Mouse (Mus musculus) granulocyte monocyte progenitor cell, adult 5-6 weeks (primary cell): Measurements from ENCODE around the gene Rpe. TPM values are rescaled to one million over a fixed set of nuclear protein-coding genes. Genes with fewer than 3 reads are reported as not detected.
"Not testable (repeated sequence)": the region's sequence is repeated elsewhere in the genome, so short reads cannot be mapped to it uniquely, and the experiment has no call there.

Source experiments
- ATAC-seq: replicated peaks from 2 replicates; pipeline ENCODE4 v1.8.0; 2016; ENCODE audit warnings: mild to moderate bottlenecking, moderate TSS enrichment, inconsistent platforms; ENCODE audit not compliant: poor library complexity, severe bottlenecking
- total RNA-seq, 2 experiments: library from RNA; stranded (forward) in 1 of 2; stranded (reverse) in 1 of 2; fragments of 200-712, 200-1000 nt in 1 of 2; fragments of >200 nt in 1 of 2; fragmentation: Nextera tagmentation in 1 of 2; gene quantifications; 2 replicates each; pipeline ENCODE4 v1.2.3; 2014 to 2017

Gene Rpe
- total RNA-seq (2014; fragmentation: Nextera tagmentation) = 65.5 and 81.7 TPM in 2 replicates
- 57.0 and 75.1 TPM in 2 replicates for total RNA-seq (2017)

GRCm38 (mm10) chr1:66700693-66701575 is at the start of gene Rpe:
Gene Rpe (plus strand): TSS chr1:66700831.
- ATAC-seq = peak; percentile 89

DNA sequence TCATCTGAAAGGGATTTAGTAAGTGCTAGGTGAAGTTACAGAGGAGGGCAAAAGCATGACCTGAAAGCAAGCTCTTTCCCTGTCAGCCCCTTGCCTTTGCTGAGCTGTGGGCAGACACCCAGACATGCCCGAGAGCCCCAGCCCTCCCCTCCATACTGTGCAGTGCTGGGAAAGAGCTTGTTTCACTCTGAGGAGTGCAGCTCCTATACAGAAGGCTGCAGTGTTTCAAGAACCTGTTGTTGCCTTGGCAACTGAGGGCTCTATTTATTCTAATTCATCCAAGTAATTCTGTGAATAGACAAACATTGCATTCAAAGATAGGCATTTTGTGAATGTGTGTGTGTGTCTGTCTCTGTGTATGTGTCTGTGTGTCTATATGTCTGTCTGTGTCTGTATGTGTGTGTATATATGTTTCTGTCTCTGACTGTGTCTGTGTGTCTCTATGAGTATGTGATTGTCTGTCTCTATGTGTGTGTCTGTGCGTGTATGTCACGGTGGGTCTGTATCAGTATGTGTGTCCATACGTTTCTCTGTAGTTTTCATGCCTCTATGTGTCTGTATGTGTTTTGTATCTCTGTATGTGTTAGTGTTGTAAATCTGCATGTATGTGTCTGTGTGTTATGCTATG is 45.4 kb upstream of the Rpe start:
- ATAC-seq = no peak

DNA sequence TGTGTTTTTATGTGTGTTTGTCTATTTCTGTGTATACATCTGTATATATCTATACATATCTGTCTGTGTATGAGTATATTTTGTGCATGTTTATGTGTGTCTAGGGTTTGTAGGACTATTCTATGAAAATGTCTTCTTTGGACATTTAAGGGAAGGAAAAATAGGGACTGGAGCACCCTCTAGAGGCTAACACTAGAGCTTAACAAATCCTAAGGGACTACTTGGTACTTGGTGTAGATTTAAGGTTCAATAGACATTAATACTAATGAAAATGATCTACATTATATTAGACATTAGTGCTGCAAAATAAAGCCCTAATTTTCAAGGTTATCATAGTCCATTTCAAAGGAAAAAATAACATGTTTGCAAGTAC is 44.9 kb upstream of the Rpe start:
- ATAC-seq = no peak

DNA sequence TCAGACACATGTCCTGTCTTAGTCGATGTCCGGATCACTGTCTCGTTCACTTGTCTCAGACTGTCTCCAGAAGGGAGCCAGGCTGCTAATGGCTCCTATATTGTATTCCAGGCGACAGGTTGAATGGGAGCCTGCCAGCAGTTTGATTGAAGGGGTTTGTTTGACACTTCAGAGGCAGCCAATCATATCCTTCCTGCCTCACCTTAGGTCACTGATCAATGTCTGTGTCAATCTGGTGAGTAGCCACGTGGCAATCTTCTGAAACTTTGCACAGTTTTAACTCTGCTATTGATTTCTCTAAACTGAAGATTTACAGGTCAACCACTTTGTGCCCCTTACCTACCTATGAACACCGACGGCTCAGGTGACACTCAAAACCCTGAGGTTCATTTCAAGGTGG is 29.2 kb upstream of the Rpe start:
- no peak for ATAC-seq

DNA sequence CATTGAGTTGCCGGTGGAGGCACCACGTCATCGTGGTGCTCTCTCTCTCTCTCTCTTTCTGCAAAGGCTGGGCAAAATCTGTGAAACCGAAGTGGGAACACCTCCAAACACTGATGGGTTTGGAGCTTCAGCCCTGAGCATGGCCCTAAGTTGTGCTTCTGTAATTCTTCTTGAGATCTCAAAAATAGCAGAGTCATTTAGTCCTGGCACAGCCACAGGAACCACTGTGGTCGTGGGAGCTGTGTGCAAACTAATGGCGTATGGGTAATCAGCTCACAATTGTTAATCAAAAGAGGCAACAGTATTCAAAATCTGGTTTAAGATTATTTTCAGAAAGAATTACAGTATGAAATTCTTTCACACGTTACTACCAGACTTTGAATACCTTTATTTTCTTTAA is 27.8 kb upstream of the Rpe start:
- peak; percentile 50; the same call in 1 of the 2 replicates for ATAC-seq

DNA sequence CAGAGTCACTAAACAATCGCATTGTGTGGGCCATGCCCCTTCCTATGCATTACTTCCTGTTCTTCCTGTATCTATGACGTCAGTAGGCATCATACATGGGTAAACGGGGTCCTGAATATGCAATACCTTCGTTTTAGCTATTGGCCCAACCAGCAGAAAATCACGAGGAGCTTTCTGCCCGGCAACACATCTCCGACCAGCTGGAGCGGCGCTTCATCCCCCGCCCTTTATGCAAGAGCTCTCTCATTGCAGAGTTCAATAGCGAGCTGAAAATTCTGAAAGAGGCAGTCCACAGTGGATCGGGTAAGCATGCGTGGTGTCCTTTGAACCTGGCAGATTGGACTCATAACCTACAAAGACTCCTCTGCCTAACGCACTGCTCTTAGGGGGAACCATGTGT is 22.7 kb upstream of the Rpe start:
- peak; percentile 30; the same call in 1 of the 2 replicates for ATAC-seq

DNA sequence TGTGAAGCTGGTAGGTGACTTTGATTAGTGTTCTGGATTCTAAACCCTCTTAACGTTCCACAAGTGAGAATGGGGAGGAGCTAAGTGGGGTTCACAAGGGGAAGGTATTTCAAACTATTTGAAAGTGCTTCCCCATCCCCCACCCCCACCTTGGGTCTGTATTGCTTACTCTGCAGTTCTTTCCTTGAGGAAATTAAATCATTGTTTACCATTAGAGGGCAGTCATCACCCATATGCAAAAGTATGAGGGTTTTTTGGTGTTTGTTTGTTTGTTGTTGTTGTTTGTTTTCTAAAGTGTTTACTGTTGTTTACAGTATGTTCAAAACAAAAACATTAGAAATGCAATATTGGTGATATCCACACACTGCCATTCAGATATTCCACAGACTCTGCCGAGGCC is 22.0 kb upstream of the Rpe start:
- ATAC-seq = 0 out of 2 replicates have a peak, but pooled peaks have one; percentile 33

DNA sequence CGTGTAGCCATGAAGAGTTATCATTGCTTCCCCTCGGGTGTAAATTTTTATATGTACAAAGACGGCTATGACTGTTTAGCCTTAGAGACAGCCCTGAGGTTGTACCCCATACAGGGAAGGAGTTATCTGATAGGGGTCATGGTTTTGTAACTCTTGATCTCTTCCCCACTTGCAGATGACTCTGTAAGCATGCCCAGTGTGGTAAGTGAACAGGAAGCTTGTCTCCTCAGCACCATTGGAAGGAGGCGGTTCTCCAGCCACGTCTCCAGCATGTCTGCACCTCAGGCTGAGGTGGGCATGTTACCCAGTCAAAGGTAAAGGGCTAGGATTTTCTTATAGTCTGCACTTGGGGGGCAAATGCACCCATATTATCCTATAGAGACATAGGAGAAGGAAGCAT is 17.7 kb upstream of the Rpe start:
- ATAC-seq = peak; percentile 55

- no peak for ATAC-seq
Measured at GRCm38 (mm10) chr1:66691772-66692171, 8.9 kb upstream of the Rpe start.

DNA sequence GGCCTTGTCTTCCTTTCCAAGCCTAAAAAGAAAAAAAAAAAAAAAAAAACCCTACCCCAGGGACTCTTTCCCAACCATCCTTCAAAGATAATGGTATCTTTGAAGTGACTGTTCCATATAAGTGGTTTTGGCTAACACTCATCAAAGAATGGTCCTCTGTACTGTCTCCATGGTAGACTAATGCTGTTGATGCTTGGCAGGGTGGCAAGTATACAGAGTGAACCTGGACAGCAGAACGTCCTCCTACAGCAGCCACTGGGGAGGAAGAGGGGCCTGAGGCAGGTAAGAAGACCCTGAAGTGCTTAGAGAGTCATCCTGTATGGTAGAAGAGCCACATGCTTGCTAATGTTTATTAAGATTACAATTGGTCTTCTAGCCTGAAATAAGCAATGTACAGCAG is 8.3 kb upstream of the Rpe start:
- no peak for ATAC-seq

- ATAC-seq = peak; percentile 50
Measured at GRCm38 (mm10) chr1:66692780-66693392, 7.7 kb upstream of the Rpe start.

DNA sequence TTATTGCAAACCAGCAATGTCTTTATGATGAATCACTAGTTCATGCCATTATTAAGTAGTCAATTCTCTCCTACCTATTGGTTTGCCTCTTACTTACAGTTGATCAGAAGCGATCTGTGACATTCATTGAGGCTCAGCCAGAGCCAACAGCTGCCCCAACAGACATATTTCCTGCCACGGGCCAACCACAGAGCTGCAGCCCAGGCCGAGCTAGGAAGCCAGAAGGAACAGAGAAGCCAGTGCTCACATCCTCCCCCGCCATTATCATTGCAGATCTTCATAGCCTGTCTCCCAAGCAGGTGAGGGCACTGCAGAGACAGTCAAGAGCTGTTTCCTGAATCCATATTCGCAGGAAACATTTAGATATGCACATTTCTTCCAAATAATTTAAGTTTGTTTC is 6.4 kb upstream of the Rpe start:
- peak; percentile 76 for ATAC-seq

DNA sequence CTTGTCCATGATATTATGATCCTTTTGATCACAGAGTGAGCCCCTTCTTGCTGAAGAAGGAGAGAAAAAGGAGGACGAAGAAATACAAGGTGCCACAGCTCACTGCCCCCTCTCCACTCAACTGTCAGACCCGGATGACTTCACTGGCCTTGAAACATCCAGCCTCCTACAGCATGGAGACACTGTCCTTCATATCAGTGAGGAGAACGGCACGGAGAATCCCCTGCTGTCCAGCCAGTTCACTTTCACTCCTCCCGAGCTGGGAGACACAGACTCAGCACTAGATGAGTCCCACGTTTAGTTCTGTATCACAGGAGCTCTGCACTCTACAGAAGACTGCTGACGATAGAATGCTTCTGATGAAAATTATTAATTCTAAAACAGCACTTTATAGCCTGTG is 5.3 kb upstream of the Rpe start:
- no peak for ATAC-seq

DNA sequence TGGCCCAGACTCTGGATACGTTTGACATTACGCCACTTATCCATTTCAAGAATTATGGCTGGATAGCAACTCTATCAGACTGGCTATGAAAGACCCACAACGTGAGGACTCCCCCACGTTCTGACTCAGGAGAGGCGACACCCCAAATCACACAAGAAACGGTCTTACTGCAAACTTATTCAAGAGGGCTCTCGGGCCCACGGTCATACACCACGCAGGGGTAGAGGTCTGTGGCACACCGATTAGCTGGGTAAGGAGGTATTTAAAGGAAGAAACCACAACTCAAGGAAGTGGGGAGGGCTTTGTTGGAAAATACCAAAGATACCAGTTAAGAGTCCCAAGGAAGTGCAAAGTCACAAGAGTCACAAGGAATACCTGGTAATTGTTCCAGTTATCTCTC is 1.0 kb upstream of the Rpe start:
- not testable (repeated sequence) for ATAC-seq

- ATAC-seq = peak; percentile 74
Measured at GRCm38 (mm10) chr1:66700149-66700692, 410 bp upstream of the Rpe start.

DNA sequence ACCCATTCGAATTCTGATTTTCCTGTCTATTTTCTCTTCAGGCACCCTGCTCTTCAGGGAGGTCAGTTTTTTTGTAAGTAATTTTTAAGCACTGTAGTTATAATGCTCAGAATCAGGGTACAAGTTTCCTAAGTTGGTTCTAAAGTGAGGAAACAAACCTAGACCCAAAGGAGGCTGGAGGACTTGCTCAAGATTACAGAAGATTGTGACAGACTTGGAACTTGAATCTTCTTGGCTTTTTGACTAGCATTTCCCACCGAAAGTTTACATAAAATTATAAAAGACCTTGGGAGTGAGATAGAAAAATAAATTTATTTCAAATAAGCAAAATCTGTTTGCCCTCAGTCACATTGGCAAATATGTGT is 927 bp downstream of the Rpe start:
- ATAC-seq = peak; percentile 42

- ATAC-seq = 0 out of 2 replicates have a peak, but pooled peaks have one; percentile 15
Measured at GRCm38 (mm10) chr1:66702623-66703345, 2.2 kb downstream of the Rpe start.

DNA sequence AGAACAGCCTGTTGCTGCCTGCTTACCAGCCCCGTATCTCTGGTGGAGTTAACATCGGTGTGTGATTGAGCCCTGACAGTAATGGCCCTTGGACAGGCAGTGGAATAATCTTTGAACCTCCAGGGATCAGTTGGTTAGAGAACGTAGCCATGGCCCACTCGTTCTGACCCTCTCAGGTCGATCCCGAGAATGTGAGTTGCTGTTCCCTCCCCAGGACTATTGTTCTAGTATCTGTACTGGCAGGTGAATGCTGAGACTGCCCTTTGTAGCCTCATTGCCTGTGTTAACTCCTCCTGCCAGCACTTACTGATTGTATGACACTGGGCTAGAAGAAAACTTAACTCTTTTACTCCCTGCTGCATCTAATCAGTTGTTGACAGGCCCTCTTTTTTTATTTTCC is 3.9 kb downstream of the Rpe start:
- ATAC-seq = no peak

- ATAC-seq = peak; percentile 96
Measured at GRCm38 (mm10) chr1:66712859-66713258, 12.2 kb downstream of the Rpe start.

- peak; percentile 44 for ATAC-seq
Measured at GRCm38 (mm10) chr1:66730581-66730980, 29.9 kb downstream of the Rpe start.
